Mouse (Mus musculus) cerebellum, adult 11 months (tissue): ENCODE results near the gene Sgsm2.

Experiments
- DNase-seq: peaks from one replicate; pipeline ENCODE4 v3.0.0; 2022

Sgsm2 gene

DNA sequence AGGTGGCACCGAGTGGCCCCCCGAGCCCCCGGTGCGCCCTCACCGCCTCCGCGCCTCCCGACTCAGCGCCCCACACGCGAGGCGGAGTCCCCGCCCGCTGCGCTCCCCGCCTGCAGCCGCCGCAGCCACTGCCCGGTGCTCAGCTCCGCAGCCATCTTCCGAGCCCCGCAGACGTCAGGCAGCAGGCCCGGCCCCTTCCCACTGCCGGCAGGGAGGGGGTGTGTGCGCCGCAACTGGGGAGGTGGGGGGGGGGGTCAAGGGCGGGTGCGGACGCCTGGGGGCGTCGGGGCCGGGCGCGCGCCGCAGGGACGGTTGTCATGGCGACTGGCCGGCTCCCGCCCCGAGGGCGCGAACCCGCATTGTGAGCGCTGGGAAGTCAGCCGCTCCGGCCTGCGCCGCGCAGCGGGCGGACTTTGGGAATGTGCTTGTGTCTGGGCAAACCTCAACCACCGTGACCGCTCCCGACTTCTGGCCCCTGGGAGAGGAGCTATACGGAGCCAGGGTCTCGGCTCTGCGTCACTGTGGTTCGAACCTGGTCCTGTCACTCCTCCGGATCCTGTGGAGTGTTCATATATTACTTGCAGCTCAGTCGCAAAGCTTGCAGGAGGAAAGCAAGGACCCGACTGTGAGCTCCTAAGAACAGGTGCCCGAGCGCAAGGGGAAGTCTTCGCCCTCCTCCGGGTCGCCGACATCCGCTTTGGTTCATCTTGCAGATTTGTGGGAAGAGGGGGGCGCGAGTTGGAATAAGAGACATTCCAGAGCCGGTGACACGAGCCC lies at the start of gene Sgsm2:
Gene Sgsm2 (minus strand): TSS at position 160 of the 777 bp plus-strand sequence.
- DNase-seq, result peak; percentile 58

DNA sequence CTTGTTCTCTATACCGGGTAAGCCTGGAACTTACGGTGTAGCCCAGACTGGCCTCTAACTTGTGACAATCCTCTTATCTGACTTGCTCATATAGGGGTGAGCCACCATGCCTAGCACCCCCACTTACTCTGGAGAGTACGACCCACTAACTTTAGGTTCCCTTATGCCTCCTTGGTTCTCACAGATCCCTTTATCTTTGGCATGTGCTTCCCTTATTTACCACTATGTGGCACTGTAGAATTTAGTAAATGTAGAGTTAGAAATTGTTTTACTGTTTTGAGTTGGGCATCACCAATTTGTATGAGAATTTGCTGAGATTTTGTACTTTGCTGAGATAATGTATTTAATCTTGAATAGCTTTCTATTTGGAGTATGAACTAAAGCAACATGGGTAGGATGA lies 49.5 kb upstream of the Sgsm2 start:
- DNase-seq, result no peak

DNA sequence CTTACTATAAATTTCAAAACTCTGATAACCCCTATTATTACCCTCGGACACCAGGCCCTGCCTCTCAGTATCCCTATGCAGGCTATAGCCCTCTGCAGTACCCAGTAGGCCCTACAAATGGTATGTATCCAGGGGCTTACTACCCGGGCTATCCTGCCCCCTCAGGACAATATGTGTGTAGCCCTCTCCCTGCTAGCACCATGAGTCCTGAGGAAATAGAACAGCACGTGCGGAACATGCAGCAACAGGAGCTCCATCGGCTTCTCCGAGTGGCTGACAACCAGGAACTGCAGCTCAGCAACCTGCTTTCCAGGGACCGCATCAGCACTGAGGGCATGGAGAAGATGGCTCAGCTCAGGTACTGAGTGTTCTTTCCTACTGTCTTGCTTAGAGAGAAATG lies 33.5 kb upstream of the Sgsm2 start:
- no peak for DNase-seq

DNA sequence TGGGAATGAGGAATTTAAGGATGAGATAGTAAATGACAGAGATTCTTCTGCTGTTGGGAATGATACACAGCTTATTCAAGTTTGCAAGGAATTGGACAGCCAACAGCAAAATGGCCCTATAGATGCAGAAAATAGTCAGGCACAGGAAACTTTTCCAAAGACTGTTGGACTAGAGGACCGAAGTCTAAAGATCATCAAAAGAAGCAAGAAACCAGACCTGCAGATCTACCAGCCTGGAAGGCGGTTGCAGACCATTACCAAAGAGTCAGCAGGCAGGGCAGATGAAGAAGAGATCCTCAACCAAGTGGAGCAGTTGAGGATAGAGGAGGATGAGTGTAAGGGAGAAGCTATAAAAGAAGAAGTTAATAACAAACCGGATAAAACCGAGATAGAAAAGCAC lies 32.3 kb upstream of the Sgsm2 start:
- no peak for DNase-seq

DNA sequence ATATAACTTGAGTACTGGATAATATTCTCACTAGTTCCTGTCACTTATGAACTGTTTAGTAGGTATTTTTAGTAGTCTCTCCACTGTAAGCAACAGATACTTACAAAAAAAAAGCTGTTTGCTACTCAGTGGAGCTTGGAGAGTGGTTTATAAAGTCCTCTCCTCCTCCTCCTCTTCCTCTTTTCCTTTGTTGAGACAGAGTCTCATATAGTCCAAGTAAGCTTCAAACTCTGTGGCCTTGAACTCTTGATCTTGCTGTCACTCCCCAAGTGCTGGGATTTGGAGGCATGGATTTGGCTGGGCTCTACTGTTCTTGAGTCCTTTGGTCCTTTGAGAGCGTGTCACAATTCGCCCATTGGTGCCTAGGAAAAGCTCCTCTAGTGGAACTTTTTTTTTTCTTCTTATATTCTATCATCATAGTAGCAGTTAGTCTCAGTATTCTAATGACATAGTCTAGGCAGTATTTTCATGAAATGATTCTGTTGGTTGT lies 30.4 kb upstream of the Sgsm2 start:
- DNase-seq, result no peak

DNA sequence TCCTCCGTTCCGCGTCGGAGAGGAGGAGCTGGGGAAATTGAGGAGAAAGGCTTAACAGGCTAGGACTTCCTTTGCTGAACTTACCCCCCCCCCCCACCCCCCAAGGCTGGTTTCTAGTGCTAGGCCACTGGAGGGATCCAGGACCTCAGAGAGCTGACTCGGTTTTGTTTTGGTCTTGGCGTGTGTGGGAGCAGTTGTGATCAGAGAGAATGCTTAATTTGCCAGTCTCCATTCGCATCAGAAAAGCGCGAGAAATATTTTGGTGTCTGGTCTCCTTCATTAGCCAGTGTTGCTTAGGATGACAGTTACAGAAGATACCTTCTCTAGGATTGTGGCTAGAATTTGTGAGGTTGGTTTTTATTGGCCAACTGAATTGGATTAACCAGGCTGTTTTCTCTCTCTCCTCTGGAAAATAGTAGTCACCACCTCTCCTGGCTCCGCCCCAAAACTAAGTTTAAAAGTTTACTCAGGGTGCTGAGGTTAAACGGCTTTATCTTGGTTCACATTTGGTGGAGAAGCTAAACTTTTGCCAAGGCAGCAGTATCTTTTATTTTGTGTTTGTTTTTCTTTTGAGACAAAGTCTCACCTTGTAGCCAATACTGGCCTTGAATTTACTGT lies 29.6 kb upstream of the Sgsm2 start:
- DNase-seq, result no peak

DNA sequence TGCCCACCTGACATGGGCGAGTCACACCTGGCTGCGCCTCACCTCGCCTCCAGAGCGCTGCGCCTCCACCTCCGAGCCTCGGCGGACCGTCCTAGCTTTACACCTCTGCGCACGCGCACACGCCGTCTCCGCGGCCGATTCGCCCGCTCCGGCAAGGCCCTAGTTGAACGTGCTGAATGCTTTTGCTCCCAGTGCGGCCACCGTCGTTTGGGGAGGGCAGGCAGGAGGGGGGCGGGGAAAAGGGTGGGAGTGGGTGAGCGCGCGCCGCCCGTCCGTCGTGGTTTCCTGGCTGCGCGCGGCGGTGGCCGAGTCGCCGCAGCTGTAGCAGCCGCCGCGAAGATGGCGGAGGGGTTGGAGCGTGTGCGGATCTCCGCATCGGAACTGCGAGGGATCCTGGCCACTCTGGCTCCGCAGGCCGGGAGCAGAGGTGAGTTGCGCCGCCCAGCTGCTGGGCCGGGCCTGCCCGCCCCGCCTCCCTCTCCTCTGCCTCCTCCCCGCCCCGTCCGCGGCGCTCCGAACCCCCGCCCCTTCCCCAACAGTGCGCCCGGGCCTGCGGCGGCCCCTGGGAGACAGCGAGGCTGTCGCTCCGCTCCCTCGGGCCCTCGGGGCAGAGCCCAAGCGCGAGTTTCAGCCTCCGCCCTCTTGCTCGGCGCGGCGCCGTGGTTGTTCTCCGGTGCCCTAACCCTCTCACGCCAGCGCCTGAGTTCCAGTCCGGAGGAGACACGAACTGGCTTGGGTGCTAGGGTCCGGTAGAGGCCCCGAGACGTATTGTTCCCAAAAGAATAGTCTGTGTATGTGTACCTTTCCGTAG lies 28.9 kb upstream of the Sgsm2 start, which contains the start of the genes Smg6 and Srr:
Gene Smg6 (plus strand): TSS at position 247 of the 811 bp plus-strand sequence.
Gene Srr (minus strand): TSS at position 372 of the 811 bp plus-strand sequence.
- DNase-seq, result peak; percentile 92

DNA sequence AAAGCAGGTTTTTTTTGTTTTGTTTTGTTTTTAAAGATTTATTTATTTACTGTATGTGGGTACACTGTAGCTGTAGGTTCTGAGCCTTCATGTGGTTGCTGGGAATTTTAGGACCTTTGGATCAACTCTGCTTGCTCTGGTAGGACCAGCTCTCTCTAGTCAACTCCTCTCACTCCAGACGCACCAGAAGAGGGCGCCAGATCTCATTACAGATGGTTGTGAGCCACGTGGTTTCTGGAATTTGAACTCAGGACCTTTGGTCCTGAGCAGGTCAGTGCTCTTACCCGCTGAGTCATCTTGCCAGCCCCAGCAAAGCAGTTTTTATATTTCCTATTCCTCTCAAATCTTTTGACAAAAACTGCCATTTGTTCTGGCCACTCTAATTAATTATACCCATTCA lies 27.3 kb upstream of the Sgsm2 start:
- peak; percentile 31 for DNase-seq

DNA sequence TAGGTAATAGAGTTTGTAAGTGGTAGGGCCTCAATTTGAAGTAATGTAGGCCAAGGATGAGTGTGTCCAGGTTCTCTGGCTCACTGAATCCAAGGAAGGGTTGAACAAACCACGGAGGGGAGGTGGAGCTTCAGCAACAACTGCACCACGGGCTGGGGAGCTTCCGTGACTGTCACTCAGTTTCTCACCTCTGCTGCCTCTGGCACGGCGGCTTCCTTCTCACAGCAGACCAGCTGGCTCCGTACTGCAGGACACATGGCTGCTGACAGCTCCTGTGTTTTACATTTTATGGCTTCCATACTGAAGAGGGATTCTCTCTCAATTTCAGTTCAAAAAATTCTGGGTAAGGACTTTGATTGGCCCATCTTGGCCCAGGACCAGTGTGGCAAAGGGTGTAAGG lies 22.4 kb upstream of the Sgsm2 start:
- DNase-seq, result no peak

DNA sequence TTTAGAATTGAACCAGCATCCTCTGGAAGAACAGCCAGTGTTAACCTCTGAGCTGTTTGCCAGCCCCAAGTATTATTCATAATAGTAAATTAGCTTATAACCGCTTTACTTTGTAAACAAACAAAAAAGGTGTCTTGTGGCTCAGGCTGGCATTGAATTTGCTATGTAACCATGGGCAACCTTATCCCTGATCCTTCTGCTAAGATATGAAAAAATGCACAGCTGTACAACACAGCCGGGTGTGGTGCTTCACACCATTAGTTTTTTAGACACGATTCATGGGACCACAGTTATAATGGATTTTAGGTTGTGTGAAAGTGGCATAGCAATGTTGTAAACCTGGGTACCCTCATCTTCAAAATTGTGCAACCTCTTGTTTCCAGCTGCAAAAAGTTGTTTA lies 15.6 kb upstream of the Sgsm2 start:
- DNase-seq, result no peak

DNA sequence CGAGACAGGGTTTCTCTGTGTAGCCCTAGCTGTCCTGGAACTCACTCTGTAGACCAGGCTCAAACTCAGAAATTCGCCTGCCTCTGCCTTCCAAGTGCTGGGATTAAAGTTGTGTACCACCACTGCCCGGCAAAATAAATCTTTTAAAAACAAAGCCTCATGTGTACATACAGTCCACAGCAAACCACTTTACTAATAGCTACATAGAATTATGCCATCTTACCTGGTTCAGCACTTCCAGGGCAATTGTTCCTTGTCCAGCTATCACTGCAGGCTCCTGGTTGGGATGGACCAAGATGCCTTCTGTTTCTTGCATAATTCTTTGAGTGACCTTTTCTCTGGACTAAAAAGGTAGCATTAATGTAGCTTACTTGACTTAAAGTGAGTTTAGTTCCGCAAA lies 13.1 kb upstream of the Sgsm2 start:
- DNase-seq, result no peak

DNA sequence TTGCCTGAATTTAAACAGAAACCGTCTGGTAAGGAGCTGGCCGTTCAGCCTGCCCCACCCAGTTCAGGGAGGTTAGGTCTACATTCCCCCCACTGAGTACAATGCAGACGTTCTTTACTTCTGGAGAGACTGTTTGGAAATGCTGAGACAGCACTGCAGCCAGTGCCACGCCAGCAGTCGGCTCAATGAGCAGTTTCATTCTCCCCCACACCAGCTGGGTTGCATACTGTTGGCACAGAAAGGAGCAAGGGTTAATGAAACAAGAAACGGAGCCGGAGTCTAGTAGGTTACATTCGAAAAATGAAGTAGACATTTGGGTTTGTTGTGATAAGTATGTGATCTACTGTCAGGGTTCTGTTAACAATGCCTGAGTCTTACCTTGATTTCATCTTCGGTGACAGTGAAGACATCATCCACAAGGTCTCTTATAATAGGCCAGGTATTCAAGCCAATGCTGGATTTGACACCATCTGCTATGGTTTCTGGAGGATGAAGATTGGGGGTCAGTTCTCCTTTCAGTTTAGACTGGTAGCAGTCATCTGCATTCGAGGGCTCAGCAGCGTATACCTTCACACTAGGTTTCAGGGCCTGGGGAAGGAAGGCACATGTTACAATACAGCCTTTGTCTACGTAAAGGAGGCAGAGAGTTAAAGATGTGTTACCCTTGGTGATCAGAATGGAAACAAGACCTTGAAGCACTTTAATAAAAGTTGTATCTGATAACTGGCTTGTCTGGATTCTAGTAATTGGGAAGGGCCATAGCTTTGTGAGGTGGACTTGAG lies 11.9 kb upstream of the Sgsm2 start:
- no peak for DNase-seq

DNA sequence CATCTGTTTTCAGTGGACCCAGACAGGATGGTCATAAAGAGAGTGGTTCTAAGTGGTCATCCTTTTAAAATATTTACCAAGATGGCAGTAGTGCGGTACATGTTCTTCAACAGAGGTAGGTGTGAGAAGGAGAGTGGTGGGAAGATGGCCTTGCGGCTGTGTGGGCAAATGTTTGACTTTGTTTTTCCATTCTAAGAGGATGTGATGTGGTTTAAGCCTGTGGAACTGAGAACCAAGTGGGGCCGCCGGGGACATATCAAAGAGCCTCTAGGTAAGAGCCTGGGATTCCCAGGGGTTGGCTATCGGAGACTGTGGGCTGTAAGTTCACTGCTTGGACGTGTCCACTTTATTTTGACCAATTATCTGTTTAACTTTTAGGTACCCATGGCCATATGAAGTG lies 11.0 kb upstream of the Sgsm2 start:
- DNase-seq, result no peak

DNA sequence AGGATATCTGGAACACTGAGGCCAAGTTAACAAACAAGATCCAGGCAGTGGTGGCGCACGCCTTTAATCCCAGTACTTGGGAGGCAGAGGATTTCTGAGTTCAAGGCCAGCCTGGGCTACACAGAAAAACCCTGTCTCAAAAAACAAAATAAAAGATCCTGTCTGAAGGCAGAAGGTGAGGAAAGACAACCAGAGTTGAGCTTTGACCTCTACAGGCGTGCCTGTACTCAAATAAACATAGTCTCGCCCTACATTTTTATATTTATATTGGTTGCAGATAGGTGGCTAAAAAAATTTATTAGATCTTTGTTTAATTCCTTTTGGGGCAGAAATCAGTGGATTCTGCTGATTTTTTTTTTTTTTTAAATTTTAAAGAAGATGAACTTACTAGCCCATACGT lies 5.6 kb upstream of the Sgsm2 start:
- DNase-seq, result no peak

DNA sequence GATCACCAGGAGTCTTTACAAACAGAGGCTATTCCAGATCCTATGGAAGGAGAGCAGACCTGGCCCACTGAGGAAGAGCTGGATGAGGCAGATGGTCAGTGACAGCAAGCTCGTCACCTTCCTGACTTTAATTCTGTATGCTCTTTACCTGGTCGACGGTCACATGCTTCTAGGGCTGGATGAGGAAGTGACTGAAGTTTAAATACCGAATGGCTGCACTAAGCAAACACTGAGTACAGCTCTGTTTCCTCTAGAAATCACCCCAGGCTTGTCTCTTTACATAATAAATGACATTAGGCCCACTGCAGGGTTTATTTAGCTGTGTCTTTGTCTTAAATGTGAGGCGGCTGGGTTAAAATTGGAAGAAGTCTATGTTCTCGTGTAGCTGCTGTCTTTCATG lies 4.7 kb upstream of the Sgsm2 start:
- no peak for DNase-seq

DNA sequence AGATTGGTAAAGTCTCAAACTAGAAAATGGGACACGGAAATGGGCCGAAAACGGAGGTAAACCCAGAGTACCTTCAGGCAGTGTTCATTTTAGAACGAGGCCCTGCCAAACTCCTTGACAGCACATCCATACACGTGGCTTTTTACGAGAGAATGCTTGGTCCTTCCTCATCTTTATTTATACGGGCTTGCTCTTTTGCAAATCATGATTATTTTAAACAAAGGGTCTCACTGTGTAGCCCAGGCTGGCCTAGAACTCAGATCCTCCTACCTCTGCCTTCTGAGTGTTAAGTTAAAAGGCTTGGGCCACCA lies 1.6 kb upstream of the Sgsm2 start:
- DNase-seq, result no peak

DNA sequence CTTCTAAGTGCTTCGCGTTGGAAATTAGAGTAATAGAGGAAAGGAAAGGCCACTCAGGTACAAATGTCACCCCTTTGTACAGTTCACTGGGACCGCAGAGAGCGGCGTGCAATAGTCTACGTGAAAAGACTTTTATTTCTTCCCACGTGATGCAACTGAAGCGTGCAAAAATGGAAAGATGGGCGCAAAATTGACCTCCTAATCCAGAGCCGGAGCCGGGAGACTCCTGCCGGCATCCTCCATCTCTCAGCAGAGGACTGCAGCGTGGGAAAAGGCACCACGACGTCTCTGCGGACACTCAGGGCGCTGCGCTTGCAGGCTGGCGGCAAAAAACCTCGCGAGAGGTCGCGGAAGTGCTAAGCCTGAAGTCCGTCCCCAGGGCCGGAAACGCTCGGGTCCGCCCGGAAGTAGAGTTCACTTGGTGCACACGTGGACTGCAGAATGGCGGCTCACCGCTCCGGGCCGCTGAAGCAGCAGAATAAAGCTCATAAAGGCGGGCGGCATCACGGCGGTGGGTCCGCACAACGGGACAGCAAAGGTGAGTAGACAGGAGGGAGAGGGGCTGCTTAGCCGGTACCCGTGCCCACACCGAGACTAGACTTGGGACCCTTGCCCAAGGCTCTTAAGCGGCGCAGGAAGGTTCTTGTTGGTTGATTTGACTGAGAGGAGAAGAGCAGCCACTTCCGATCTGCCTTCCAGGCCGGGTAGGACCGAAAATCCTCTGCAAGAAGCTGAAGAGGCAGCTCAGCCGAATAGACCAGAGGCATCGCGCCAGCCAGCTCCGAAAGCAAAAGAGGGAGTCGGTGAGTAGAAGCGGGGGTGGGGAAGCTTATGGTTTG lies 1.0 kb upstream of the Sgsm2 start, which contains the start of gene Tsr1:
Gene Tsr1 (plus strand): TSS at position 394 of the 839 bp plus-strand sequence.
- peak; percentile 83 for DNase-seq

DNA sequence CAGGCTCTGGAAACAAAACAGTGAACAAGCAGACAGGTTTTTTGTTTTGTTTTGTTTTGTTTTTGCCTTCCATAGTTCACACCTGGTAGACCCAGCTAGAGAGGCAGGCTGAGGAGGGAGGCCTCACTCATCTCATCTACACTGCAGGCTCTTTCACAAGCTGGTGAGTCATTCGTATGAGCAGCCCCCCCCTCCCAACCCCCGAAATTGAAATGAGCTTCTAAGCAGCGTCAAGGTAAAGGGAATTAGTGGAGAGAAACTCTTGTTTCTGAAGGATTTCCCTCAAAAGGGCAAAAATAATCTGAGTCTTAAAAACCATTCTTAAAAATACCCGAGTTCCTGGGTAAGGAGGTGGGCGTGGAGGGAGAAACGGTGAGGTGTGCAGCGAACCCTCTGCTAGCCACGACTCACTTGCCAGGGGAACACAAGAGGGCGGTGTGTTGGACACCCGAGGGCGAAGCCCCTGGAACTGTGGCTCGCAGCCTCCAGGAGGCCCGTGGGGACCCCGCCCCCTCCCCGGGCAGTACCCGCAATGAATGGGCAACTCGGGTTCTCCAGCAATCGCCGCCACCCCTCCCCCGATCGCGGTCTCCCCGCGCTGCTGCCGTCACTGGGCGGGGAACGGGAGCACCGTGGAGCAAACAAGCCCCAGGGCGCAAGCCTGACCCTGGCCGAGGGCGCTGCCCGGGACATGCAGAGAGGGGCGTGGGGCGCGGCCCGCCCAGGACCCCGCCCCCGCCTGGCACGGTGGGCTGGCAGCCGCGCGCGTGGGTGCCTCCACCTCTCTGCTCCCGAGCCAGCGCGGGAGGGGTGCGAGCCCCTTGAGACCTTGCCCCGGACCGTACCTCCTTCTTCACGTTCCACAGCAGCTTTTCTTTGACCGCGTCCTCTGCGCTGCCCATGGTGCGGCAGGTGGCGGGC lies 620 bp downstream of the Sgsm2 start:
- peak; percentile 57 for DNase-seq

DNA sequence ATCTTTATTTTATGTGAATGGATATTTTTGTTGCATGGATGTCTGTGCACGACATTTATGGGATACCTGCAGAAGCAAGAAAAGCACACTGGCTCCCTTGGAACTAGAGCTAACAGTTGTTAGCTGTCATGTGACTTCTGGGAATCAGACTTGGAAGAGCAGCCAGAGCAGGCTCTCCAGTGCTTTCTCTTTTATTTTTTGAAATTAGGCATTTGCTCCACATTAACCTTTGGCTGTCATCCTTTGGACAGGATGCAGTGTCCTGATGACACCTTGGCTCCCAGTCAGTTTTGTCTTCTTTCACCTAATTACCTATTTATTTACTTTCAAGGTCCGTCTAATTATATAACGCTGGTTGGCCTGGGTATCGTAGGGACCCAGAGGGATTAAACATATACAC lies 2.2 kb downstream of the Sgsm2 start:
- DNase-seq, result no peak

DNA sequence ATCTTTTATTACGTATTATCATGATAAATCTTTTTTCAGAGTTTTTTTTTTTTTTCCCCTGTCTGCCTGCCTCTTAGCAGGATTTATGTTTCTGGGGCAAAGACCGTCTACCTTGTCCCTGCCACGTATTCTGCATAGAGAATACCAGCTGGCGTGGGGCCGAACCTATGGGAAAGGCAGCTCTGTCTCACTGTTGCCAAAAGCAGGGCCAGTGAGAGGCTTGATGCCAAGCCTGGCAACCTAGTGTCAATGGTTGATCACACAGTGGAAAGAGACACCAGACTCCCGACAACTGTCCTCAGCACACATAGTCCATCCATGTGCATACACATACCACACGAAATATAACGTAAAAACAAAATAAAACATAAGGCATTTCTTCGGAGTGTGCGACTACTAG lies 13.8 kb downstream of the Sgsm2 start:
- DNase-seq, result peak; percentile 58

DNA sequence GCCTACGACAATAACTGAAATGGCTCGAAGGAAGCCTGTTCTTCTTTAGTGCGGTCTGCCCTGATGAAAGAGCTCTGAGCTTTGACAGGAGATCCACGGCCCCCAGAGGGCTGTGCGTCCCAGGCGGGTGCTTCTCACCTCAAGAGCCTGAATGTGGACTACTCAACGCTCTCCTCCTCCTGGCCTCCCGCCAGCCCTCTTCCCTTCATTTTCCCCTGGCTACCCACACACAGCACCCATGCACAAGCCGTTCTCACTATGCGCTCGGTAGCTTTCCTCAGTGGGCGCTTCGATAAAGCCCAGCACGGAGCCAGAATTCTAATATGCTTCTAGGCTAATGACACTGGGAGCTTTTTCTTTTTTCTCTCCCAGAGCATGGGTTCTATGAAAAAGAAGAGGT lies 14.9 kb downstream of the Sgsm2 start:
- DNase-seq, result no peak
